Mouse (Mus musculus): ENCODE results near the gene Adgrl3. TPM values are rescaled to one million over a fixed set of nuclear protein-coding genes. Genes with fewer than 3 reads are reported as not detected.

Adgrl3 gene
- total and polyA plus RNA-seq, 3 experiments: not detected

GRCm38 (mm10) chr5:81275346-81276047 is 255.6 kb downstream of the Adgrl3 start:
- Histone ChIP-seq H3K4me3 (ENCODE audit: control insufficient read depth in 1 of 2, insufficient read depth in 1 of 2, low read depth in 2 of 2, low read length in 2 of 2) (no peak overlapping the region), H3K79me2 (ENCODE audit: control insufficient read depth, insufficient read depth, low read length, poor library complexity) (no peaks in the 10 kb centered on the region), H3K27me3 (ENCODE audit: control insufficient read depth in 1 of 2, insufficient read depth in 2 of 2, low read length in 2 of 2) (no peaks in the 10 kb centered on the region), H3K9me3 (replicated peaks; ENCODE audit: insufficient read depth, low read length) (no peaks in the 10 kb centered on the region), H3K27ac (ENCODE audit: control insufficient read depth, low read depth, low read length) (no peak overlapping the region), H3K4me1 (ENCODE audit: control insufficient read depth in 1 of 2, insufficient read depth in 2 of 2, low read length in 2 of 2) (no peaks in the 10 kb centered on the region), H3K9ac (ENCODE audit: control insufficient read depth, low read depth, low read length, poor library complexity, severe bottlenecking) (no peak overlapping the region), H3K36me3 (ENCODE audit: control insufficient read depth in 1 of 2, insufficient read depth in 2 of 2, low read length in 2 of 2) (no peaks in the 10 kb centered on the region)
- no peak for DNase-seq (ENCODE audit: low read depth, low spot score)
- TF ChIP-seq USF1 (IDR thresholded peaks at IDR 0.05; ENCODE audit: low read depth, low read length) (no peak), USF2 (IDR thresholded peaks at IDR 0.05; ENCODE audit: borderline replicate concordance in 1 of 2, insufficient read depth in 1 of 2, low read depth in 1 of 2, low read length in 2 of 2) (no peak), RCOR1 (IDR thresholded peaks at IDR 0.05; ENCODE audit: low read depth, low read length) (no peak), MAZ (IDR thresholded peaks at IDR 0.05; ENCODE audit: low read depth, low read length) (no peak), CTCF (IDR thresholded peaks at IDR 0.05 in 2 of 3, conservative IDR thresholded peaks at IDR 0.05 in 1 of 3; ENCODE audit: control insufficient read depth in 1 of 3, insufficient read depth in 1 of 3, low read depth in 2 of 3, low read length in 3 of 3, poor library complexity in 1 of 3, severe bottlenecking in 1 of 3) (no peak), MAFK (IDR thresholded peaks at IDR 0.05; ENCODE audit: borderline replicate concordance, low read depth, low read length) (no peak), NRF1 (IDR thresholded peaks at IDR 0.05; ENCODE audit: insufficient read depth, low read depth, low read length, poor library complexity, severe bottlenecking) (no peak), RAD21 (IDR thresholded peaks at IDR 0.05; ENCODE audit: low read depth, low read length) (no peak), E2F4 (IDR thresholded peaks at IDR 0.05; ENCODE audit: borderline replicate concordance, low read depth, low read length) (no peak), HCFC1 (IDR thresholded peaks at IDR 0.05; ENCODE audit: low read depth, low read length) (no peak), JUND (IDR thresholded peaks at IDR 0.05; ENCODE audit: low read depth, low read length) (no peak), KAT2A (conservative IDR thresholded peaks at IDR 0.05; ENCODE audit: low read depth, low read length) (no peak), MEF2A (IDR thresholded peaks at IDR 0.05; ENCODE audit: extremely low read depth, insufficient replicate concordance, low read depth, low read length, poor library complexity, severe bottlenecking) (no peak), POLR2AphosphoS2 (IDR thresholded peaks at IDR 0.05; ENCODE audit: low read length) (no peak), GATA1 (IDR thresholded peaks at IDR 0.05; ENCODE audit: low read depth, low read length) (no peak), ZNF384 (IDR thresholded peaks at IDR 0.05; ENCODE audit: low read depth, low read length) (no peak), ELF1 (IDR thresholded peaks at IDR 0.05; ENCODE audit: low read depth, low read length) (no peak), MAX (IDR thresholded peaks at IDR 0.05; ENCODE audit: low read length) (no peak), SIN3A (IDR thresholded peaks at IDR 0.05; ENCODE audit: low read length) (no peak)

- Histone ChIP-seq H3K36me3 (ENCODE audit: control insufficient read depth in 1 of 2, insufficient read depth in 2 of 2, low read length in 2 of 2) (no peaks in the 10 kb centered on the region), H3K4me1 (ENCODE audit: control insufficient read depth in 1 of 2, insufficient read depth in 2 of 2, low read length in 2 of 2) (no peaks in the 10 kb centered on the region), H3K4me3 (ENCODE audit: control insufficient read depth in 1 of 2, insufficient read depth in 1 of 2, low read depth in 2 of 2, low read length in 2 of 2) (no peak overlapping the region), H3K27me3 (ENCODE audit: control insufficient read depth in 1 of 2, insufficient read depth in 2 of 2, low read length in 2 of 2) (no peaks in the 10 kb centered on the region), H3K79me2 (ENCODE audit: control insufficient read depth, insufficient read depth, low read length, poor library complexity) (no peaks in the 10 kb centered on the region), H3K9me3 (replicated peaks; ENCODE audit: insufficient read depth, low read length) (no peaks in the 10 kb centered on the region), H3K27ac (ENCODE audit: control insufficient read depth, low read depth, low read length) (no peak overlapping the region), H3K9ac (ENCODE audit: control insufficient read depth, low read depth, low read length, poor library complexity, severe bottlenecking) (no peak overlapping the region)
- no peak for TF ChIP-seq HCFC1 (IDR thresholded peaks at IDR 0.05; ENCODE audit: low read depth, low read length)
- no peak for TF ChIP-seq ZNF384 (IDR thresholded peaks at IDR 0.05; ENCODE audit: low read depth, low read length)
- no peak for TF ChIP-seq SIN3A (IDR thresholded peaks at IDR 0.05; ENCODE audit: low read length)
- TF ChIP-seq RAD21 (IDR thresholded peaks at IDR 0.05; ENCODE audit: low read depth, low read length): no peak
- no peak for TF ChIP-seq MYB (IDR thresholded peaks at IDR 0.05; ENCODE audit: low read depth, low read length)
- no peak for DNase-seq (ENCODE audit: low read depth, low spot score)
Measured at GRCm38 (mm10) chr5:81279246-81279645, 259.3 kb downstream of the Adgrl3 start.
